Mouse (Mus musculus): ENCODE results near the gene Trmt10a. TPM values are rescaled to one million over a fixed set of nuclear protein-coding genes. Genes with fewer than 3 reads are reported as not detected.

Trmt10a gene
- total and polyA plus RNA-seq, 2 experiments from 2014 or later, result 3.7 to 5.3 TPM

DNA sequence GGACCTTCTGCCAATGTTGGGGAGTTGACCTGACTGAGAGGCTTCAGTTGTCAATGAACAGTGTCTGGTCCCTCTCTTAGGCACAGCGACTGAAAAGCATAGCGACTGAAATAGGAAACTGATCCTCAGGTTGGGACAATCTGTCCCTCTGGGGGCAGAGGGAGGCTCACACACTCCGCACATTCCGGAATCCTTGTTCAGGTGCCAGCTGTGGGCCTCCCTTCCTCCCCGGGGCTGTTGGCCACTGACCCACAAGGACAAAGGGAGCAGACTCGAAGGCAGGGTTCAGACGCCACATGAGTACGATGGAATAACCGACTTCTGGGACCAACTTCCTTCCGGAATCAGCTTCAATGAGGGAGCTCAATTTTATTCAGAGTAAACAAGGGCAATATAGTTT is 18.4 kb downstream of the Trmt10a start:
- H3K9me3 ChIP-seq (replicated peaks; ENCODE audit: control insufficient read depth, low read length), result no peaks in the 10 kb centered on the region
- no peak overlapping the region for H3K4me2 ChIP-seq (ENCODE audit: low read depth, low read length)
- no peak for DNase-seq (ENCODE audit: low spot score)
- H3K27me3 ChIP-seq (ENCODE audit: control insufficient read depth, insufficient read depth, low read length), result no peaks in the 10 kb centered on the region
- ATAC-seq (ENCODE audit: insufficient read depth, low read depth), result no peak
- 69% methylated on average over 10 of the region's 10 CpGs for WGBS
- 0 out of 2 replicates have a peak, but pooled peaks cover 2% of the 10 kb centered on the region for H3K36me3 ChIP-seq (replicated peaks; ENCODE audit: control insufficient read depth, insufficient read depth, low read length)
- no peaks in the 10 kb centered on the region for H3K4me1 ChIP-seq (ENCODE audit: control insufficient read depth, insufficient read depth)
- H3K27ac ChIP-seq (ENCODE audit: low read depth), result no peak overlapping the region
- no peak for TF ChIP-seq EP300 (IDR thresholded peaks at IDR 0.05; ENCODE audit: low read depth)
- no peak for TF ChIP-seq CTCF (IDR thresholded peaks at IDR 0.05; ENCODE audit: low read depth)
- H3K9ac ChIP-seq (replicated peaks; ENCODE audit: low read depth, low read length), result no peak overlapping the region
- H3K4me3 ChIP-seq (ENCODE audit: low read depth, low read length), result no peak overlapping the region

DNA sequence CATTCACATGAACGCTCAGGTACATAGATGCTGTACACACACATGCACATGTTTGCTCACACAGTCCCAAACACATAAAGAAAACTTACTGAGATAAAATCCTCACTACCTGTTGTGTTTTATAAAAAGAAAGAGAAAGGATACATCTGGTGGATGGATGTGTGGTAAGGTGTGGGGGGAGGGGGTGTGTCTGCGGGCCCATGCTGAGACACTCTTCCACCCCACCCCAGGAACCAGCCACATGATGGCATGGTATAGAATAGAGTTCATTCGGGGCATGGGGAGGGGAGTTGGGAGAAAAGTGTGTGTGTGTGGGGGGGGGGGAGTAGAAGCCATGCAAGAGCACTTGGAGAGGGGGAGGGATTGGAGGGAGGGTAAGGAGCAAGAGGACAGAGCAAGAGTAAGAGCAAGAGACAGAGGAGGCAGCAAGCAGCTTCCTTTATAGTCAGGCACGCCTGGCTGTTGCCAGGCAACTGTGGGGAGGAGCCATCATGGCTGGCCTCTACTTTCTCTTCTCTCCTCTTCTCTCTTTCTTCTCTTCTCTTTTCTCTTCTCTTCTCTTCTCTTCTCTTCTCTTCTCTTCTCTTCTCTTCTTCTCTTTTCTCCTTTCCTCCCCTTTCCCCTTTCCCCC is 19.4 kb downstream of the Trmt10a start:
- no peaks in the 10 kb centered on the region for H3K27me3 ChIP-seq (ENCODE audit: control insufficient read depth, insufficient read depth, low read length)
- DNase-seq (ENCODE audit: low spot score) (no peak), ATAC-seq (ENCODE audit: insufficient read depth, low read depth) (no peak)
- H3K36me3 ChIP-seq (replicated peaks; ENCODE audit: control insufficient read depth, insufficient read depth, low read length), result no peaks in the 10 kb centered on the region
- H3K9me3 ChIP-seq (replicated peaks; ENCODE audit: control insufficient read depth, low read length), result no peaks in the 10 kb centered on the region
- no peaks in the 10 kb centered on the region for H3K4me1 ChIP-seq (ENCODE audit: control insufficient read depth, insufficient read depth)
- no peak overlapping the region for H3K4me2 ChIP-seq (ENCODE audit: low read depth, low read length)
- TF ChIP-seq CTCF (IDR thresholded peaks at IDR 0.05; ENCODE audit: low read depth) (no peak), EP300 (IDR thresholded peaks at IDR 0.05; ENCODE audit: low read depth) (no peak)
- no peak overlapping the region for H3K9ac ChIP-seq (replicated peaks; ENCODE audit: low read depth, low read length)
- no peak overlapping the region for H3K27ac ChIP-seq (ENCODE audit: low read depth)
- H3K4me3 ChIP-seq (ENCODE audit: low read depth, low read length), result no peak overlapping the region
- WGBS, result 53% methylated on average over 4 of the region's 4 CpGs

DNA sequence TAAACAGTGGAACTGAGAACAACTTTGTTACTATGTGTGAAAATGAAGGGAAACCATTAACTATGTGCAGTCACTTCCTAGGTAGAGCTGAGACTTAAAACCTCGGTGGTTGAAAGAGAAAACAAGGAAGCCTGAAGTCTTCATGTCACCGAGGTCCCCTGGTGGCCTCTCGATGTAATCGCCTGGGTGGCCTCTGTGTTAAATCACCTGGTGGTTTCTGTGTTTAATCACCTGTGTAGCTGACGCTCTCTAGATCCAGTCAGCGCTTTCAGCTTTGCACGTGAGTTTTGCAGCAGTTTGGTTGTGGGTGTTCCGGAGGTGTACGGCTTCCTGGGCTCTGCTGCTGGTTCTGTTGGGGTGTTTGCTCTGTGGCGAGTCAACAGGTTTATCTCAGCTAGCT is 30.0 kb downstream of the Trmt10a start:
- Histone ChIP-seq H3K36me3 (replicated peaks; ENCODE audit: control insufficient read depth, insufficient read depth, low read length) (no peaks in the 10 kb centered on the region), H3K9ac (replicated peaks; ENCODE audit: low read depth, low read length) (no peak overlapping the region), H3K27me3 (ENCODE audit: control insufficient read depth, insufficient read depth, low read length) (no peaks in the 10 kb centered on the region), H3K4me2 (ENCODE audit: low read depth, low read length) (no peak overlapping the region), H3K27ac (ENCODE audit: low read depth) (no peak overlapping the region), H3K4me3 (ENCODE audit: low read depth, low read length) (no peak overlapping the region), H3K9me3 (replicated peaks; ENCODE audit: control insufficient read depth, low read length) (no peaks in the 10 kb centered on the region; the same call in 1 of the 2 replicates), H3K4me1 (ENCODE audit: control insufficient read depth, insufficient read depth) (no peaks in the 10 kb centered on the region)
- no peak for DNase-seq (ENCODE audit: low spot score)
- 74% methylated on average over 10 of the region's 10 CpGs for WGBS
- ATAC-seq (ENCODE audit: insufficient read depth, low read depth), result no peak
- no peak for TF ChIP-seq EP300 (IDR thresholded peaks at IDR 0.05; ENCODE audit: low read depth)
- TF ChIP-seq CTCF (IDR thresholded peaks at IDR 0.05; ENCODE audit: low read depth), result no peak

DNA sequence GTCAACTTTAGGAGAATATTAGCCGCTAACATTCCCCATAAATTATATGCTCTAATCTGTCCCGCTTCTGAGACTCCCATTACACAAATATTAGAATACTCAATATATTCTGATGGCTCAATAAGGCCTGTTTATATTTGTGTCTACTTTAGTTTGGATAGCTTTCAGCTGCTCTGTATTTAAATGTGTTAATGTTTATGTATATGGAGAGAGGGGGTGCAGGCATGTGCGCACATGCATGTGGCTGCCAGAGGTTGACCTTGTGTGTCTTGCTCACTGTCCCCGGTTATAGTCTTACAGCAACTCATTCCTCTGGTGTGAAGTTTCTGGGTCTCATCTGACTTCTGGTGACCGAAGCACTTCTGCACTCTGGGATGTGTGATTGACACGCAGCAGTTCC is 32.3 kb downstream of the Trmt10a start:
- no peak overlapping the region for H3K4me2 ChIP-seq (ENCODE audit: low read depth, low read length)
- no peaks in the 10 kb centered on the region for H3K4me1 ChIP-seq (ENCODE audit: control insufficient read depth, insufficient read depth)
- H3K27ac ChIP-seq (ENCODE audit: low read depth), result no peak overlapping the region
- 66% methylated on average over 6 of the region's 6 CpGs for WGBS
- H3K9me3 ChIP-seq (replicated peaks; ENCODE audit: control insufficient read depth, low read length), result no peaks in the 10 kb centered on the region; the same call in 1 of the 2 replicates
- ATAC-seq (ENCODE audit: insufficient read depth, low read depth), result no peak
- H3K4me3 ChIP-seq (ENCODE audit: low read depth, low read length), result no peak overlapping the region
- no peaks in the 10 kb centered on the region for H3K36me3 ChIP-seq (replicated peaks; ENCODE audit: control insufficient read depth, insufficient read depth, low read length)
- no peak for DNase-seq (ENCODE audit: low spot score)
- no peak overlapping the region for H3K9ac ChIP-seq (replicated peaks; ENCODE audit: low read depth, low read length)
- H3K27me3 ChIP-seq (ENCODE audit: control insufficient read depth, insufficient read depth, low read length), result no peaks in the 10 kb centered on the region
- no peak for TF ChIP-seq EP300 (IDR thresholded peaks at IDR 0.05; ENCODE audit: low read depth)

DNA sequence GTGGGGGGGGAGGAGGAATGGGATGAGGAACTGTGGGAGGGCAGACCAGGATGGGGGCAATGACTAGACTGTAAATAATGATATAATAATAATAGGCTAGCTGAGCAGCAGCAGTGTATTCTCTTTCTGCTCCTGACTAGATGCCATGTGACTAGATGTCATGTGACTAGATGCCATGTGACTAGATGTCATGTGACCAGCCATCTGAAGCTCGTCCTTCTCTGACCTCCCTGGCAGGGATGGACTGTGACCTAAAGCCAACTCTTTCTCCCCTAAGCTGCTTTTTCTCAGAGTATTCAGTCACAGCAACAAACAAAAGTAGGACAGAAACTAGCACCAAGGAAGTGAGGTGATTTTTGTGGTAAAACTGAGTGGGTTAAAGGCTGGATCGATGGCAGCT is 38.8 kb downstream of the Trmt10a start:
- 62% methylated on average over 2 of the region's 2 CpGs for WGBS
- DNase-seq (ENCODE audit: low spot score) (no peak), ATAC-seq (ENCODE audit: insufficient read depth, low read depth) (no peak)
- Histone ChIP-seq H3K36me3 (replicated peaks; ENCODE audit: control insufficient read depth, insufficient read depth, low read length) (no peaks in the 10 kb centered on the region), H3K27me3 (ENCODE audit: control insufficient read depth, insufficient read depth, low read length) (no peaks in the 10 kb centered on the region), H3K4me3 (ENCODE audit: low read depth, low read length) (no peak overlapping the region), H3K4me2 (ENCODE audit: low read depth, low read length) (no peak overlapping the region), H3K9ac (replicated peaks; ENCODE audit: low read depth, low read length) (no peak overlapping the region), H3K4me1 (ENCODE audit: control insufficient read depth, insufficient read depth) (no peaks in the 10 kb centered on the region), H3K27ac (ENCODE audit: low read depth) (no peak overlapping the region), H3K9me3 (replicated peaks; ENCODE audit: control insufficient read depth, low read length) (no peaks in the 10 kb centered on the region; the same call in 1 of the 2 replicates)
- TF ChIP-seq CTCF (IDR thresholded peaks at IDR 0.05; ENCODE audit: low read depth), result no peak
- TF ChIP-seq EP300 (IDR thresholded peaks at IDR 0.05; ENCODE audit: low read depth), result no peak

DNA sequence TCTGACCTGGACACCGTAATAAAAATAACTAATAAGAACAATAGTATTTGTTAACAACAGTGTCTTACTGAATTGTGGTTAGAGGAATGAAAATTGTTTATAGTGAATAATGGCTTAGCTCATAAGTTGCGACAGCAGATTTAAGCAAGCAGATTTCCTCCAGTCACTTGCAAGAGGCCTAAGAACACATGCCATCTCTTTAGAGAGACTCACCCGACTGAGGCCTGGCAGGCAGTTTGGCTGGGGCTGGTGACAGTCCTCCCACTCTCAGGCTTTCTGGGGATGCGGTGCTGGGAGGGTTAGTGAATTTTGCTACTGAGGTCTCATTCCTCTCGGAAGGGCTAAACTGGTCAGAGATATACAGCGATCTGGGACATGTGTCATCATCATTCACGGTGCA is 40.1 kb downstream of the Trmt10a start:
- H3K27ac ChIP-seq (ENCODE audit: low read depth), result no peak overlapping the region
- H3K36me3 ChIP-seq (replicated peaks; ENCODE audit: control insufficient read depth, insufficient read depth, low read length), result no peaks in the 10 kb centered on the region
- ATAC-seq (ENCODE audit: insufficient read depth, low read depth) (no peak), DNase-seq (ENCODE audit: low spot score) (no peak)
- no peak overlapping the region for H3K4me2 ChIP-seq (ENCODE audit: low read depth, low read length)
- no peak for TF ChIP-seq CTCF (IDR thresholded peaks at IDR 0.05; ENCODE audit: low read depth)
- no peak for TF ChIP-seq EP300 (IDR thresholded peaks at IDR 0.05; ENCODE audit: low read depth)
- WGBS, result 80% methylated on average over 7 of the region's 7 CpGs
- no peaks in the 10 kb centered on the region for H3K4me1 ChIP-seq (ENCODE audit: control insufficient read depth, insufficient read depth)
- H3K27me3 ChIP-seq (ENCODE audit: control insufficient read depth, insufficient read depth, low read length), result no peaks in the 10 kb centered on the region
- no peak overlapping the region for H3K9ac ChIP-seq (replicated peaks; ENCODE audit: low read depth, low read length)
- H3K4me3 ChIP-seq (ENCODE audit: low read depth, low read length), result no peak overlapping the region
- no peaks in the 10 kb centered on the region for H3K9me3 ChIP-seq (replicated peaks; ENCODE audit: control insufficient read depth, low read length)
